Comparison of ENCODE assay signal across 7 mouse cellular contexts in genomic region chr4:141247776-141248613, GRCm38 (mm10). TPM values are rescaled to one million over a fixed set of nuclear protein-coding genes. Genes with fewer than 3 reads are reported as not detected.
DNase-seq lines count a peak whose midpoint lies in the region; ATAC-seq and TF ChIP-seq lines count a peak whose summit lies in the region.

No protein-coding gene starts in this region.

- H3K9me3 ChIP-seq in embryonic facial prominence, embryonic 15.5 days (replicated peaks), result no peaks in the 10 kb centered on the region
- H3K9me3 ChIP-seq in hindbrain, postnatal 0 days (ENCODE audit: low read length), result no peaks in the 10 kb centered on the region

- peak overlapping the region; percentile 35 for H3K9ac ChIP-seq in embryonic facial prominence, embryonic 15.5 days
- 0 out of 2 replicates have a peak overlapping the region, but pooled peaks have one; percentile 28 for H3K9ac ChIP-seq in hindbrain, postnatal 0 days (replicated peaks; ENCODE audit: low read length)

- peak overlapping the region; percentile 66 for H3K27ac ChIP-seq in embryonic facial prominence, embryonic 15.5 days (replicated peaks)
- no peak overlapping the region for H3K27ac ChIP-seq in hindbrain, postnatal 0 days

- peak; percentile 63 for ATAC-seq in embryonic facial prominence, embryonic 15.5 days (ENCODE audit: insufficient number of reproducible peaks, low FRiP score, low TSS enrichment, low read depth)
- ATAC-seq in hindbrain, postnatal 0 days, result peak; percentile 30; the same call in 1 of the 2 replicates

- peaks cover 60% of the 10 kb centered on the region for H3K4me1 ChIP-seq in embryonic facial prominence, embryonic 15.5 days
- 0 out of 2 replicates have a peak, but pooled peaks cover 9% of the 10 kb centered on the region for H3K4me1 ChIP-seq in hindbrain, postnatal 0 days (ENCODE audit: insufficient read depth, low read length)

- TF ChIP-seq CTCF in hindbrain, postnatal 0 days (IDR thresholded peaks at IDR 0.05; ENCODE audit: low read depth), result no peak

- H3K4me2 ChIP-seq in embryonic facial prominence, embryonic 15.5 days (replicated peaks), result peak overlapping the region; percentile 68
- peak overlapping the region; percentile 61 for H3K4me2 ChIP-seq in hindbrain, postnatal 0 days (ENCODE audit: low read depth, low read length)

- peaks cover 16% of the 10 kb centered on the region for H3K36me3 ChIP-seq in embryonic facial prominence, embryonic 15.5 days
- no peaks in the 10 kb centered on the region for H3K36me3 ChIP-seq in hindbrain, postnatal 0 days (ENCODE audit: insufficient read depth, low read length)

- H3K27me3 ChIP-seq in embryonic facial prominence, embryonic 15.5 days, result peaks cover 35% of the 10 kb centered on the region
- H3K27me3 ChIP-seq in hindbrain, postnatal 0 days (ENCODE audit: insufficient read depth, low read length), result peaks cover 12% of the 10 kb centered on the region

- peak overlapping the region; percentile 46 for H3K4me3 ChIP-seq in embryonic facial prominence, embryonic 15.5 days (replicated peaks)
- peak overlapping the region; percentile 38 for H3K4me3 ChIP-seq in hindbrain, postnatal 0 days (ENCODE audit: low read length)

- 1% methylated on average over 60 of the region's 60 CpGs for WGBS in embryonic facial prominence, embryonic 15.5 days
- 1% methylated on average over 55 of the region's 60 CpGs for WGBS in hindbrain, postnatal 0 days

- peak; percentile 25 for DNase-seq in right cerebral cortex, postnatal 4 days
- DNase-seq in right cerebral cortex, adult 2 months (ENCODE audit: low spot score in 2 of 2), result no peak
- peak; percentile 51 for DNase-seq in hindbrain, postnatal 0 days (ENCODE audit: low spot score)
- peak; percentile 72 for DNase-seq in lung, postnatal 10 days
- no peak for DNase-seq in thymus, postnatal 0 days (ENCODE audit: low spot score)
- DNase-seq in frontal cortex, postnatal 14 days (ENCODE audit: low spot score in 2 of 2), result no peak

RNA-seq across cellular contexts. Expression of gene Arhgef19, which starts 8.7 kb away (rescaled TPM):
- 25.6 and 27.7 TPM in 2 replicates for polyA plus RNA-seq in embryonic facial prominence, embryonic 15.5 days (2015; fragmentation: Nextera tagmentation; extraction: Ambion mirVana)
- 1.2 and 2.3 TPM in 2 replicates for total RNA-seq in hindbrain, postnatal 0 days (2014; rRNA removed)
- 1.2 TPM in 2 replicates for polyA plus RNA-seq in hindbrain, postnatal 0 days (2015; fragmentation: Nextera tagmentation; extraction: Ambion mirVana)
- 0.29 and 0.39 TPM in 2 replicates for polyA plus RNA-seq in thymus, postnatal 0 days (2015; fragmentation: Nextera tagmentation; extraction: Ambion mirVana)

RNA-seq across cellular contexts. Expression of gene Rsg1, which starts 34.2 kb away (rescaled TPM):
- 6.8 and 8.1 TPM in 2 replicates for polyA plus RNA-seq in embryonic facial prominence, embryonic 15.5 days (2015; fragmentation: Nextera tagmentation; extraction: Ambion mirVana)
- total RNA-seq in hindbrain, postnatal 0 days (2014; rRNA removed), result 2.4 and 8.7 TPM in 2 replicates
- 3.9 and 4.3 TPM in 2 replicates for polyA plus RNA-seq in hindbrain, postnatal 0 days (2015; fragmentation: Nextera tagmentation; extraction: Ambion mirVana)
- polyA plus RNA-seq in thymus, postnatal 0 days (2015; fragmentation: Nextera tagmentation; extraction: Ambion mirVana), result 2.7 and 3.4 TPM in 2 replicates

RNA-seq across cellular contexts. Expression of gene Epha2, which starts 53.0 kb away (rescaled TPM):
- 7.4 and 7.6 TPM in 2 replicates for polyA plus RNA-seq in embryonic facial prominence, embryonic 15.5 days (2015; fragmentation: Nextera tagmentation; extraction: Ambion mirVana)
- 1.6 and 3.5 TPM in 2 replicates for total RNA-seq in hindbrain, postnatal 0 days (2014; rRNA removed)
- 0.44 and 0.46 TPM in 2 replicates for polyA plus RNA-seq in hindbrain, postnatal 0 days (2015; fragmentation: Nextera tagmentation; extraction: Ambion mirVana)
- 0.55 and 0.58 TPM in 2 replicates for polyA plus RNA-seq in thymus, postnatal 0 days (2015; fragmentation: Nextera tagmentation; extraction: Ambion mirVana)

Comparison
In these comparisons a context has a peak if more than half of its experiments do, and no peak if none do; other contexts are left out.
1. DNase-seq: peak in right cerebral cortex, postnatal 4 days (single experiment), hindbrain, postnatal 0 days (single experiment) and lung, postnatal 10 days (single experiment); none in right cerebral cortex, adult 2 months (0 of 2), thymus, postnatal 0 days (single experiment) and frontal cortex, postnatal 14 days (0 of 2).
2. RNA of gene Arhgef19, which starts 8.7 kb away (polyA plus RNA-seq): 25.6 to 27.7 TPM in embryonic facial prominence, embryonic 15.5 days; 1.2 TPM in hindbrain, postnatal 0 days and 0.29 to 0.39 TPM in thymus, postnatal 0 days; every median in the first group is over 10 times any median in the second.